Mouse (Mus musculus) lung, adult 10 weeks (tissue): Measurements from ENCODE around the gene Tmem18. TPM values are rescaled to one million over a fixed set of nuclear protein-coding genes. Genes with fewer than 3 reads are reported as not detected.

Experiments
- polyA plus RNA-seq: library from polyadenylated mRNA; stranded (reverse); fragments of 350-450 nt; fragmentation: Illumina TruSeq; extraction: RNeasy Lipid Tissue Mini Kit (QIAGEN cat#74804); gene quantifications from one replicate; pipeline ENCODE4 v1.2.3, GENCODE M21; 2014; ENCODE audit warnings: low read depth, low replicate concordance; ENCODE audit not compliant: insufficient read depth

Tmem18 gene
- 17.5 TPM for polyA plus RNA-seq

DNA sequence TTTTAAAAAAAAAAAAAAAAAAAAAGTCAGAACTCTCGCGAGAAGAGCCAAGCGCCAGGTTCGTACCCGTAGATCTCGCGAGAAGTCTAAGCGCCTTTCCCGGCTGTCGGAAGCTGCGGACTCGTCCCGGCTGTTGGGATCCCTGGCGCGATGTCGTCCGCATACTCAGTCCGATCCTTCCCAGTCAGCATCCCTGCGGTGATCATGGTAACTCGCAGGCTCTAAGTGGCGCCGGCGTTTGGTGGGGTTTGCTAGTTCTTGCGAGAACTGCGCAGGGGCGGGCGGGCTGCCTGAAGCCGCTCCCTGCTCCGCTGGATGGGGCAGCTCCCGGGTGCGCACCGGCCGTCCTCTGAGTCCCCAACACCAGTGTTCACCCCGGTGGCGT lies at the start of gene Tmem18:
Tmem18 (plus strand) TSS at position 71 of the 385 bp plus-strand sequence.

Other genes with a start within 250 kb of the Tmem18 start
- gene Sntg2, start 211.1 kb upstream of the Tmem18 start, polyA plus RNA-seq: 1.4 TPM